In the genomic region with DNA sequence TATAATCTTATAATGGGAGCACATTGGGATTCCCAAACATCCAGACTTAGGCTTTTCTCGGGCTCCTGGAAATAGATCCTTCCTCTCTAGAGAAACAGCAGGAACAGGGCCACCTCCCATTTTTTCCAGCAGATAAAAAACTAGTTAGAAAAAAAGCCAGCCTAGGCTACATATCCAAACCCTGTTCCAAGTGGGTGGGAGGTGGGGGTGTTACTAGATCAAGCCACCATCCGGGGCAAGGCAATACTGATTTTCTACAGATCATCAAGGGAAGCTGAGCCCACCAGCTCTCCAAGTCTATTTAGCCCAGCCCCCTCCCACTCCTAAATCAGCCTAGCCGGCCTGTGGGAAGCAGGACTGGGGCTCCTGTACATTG, we compare ENCODE assay signal across 8 mouse cellular contexts. TPM values are rescaled to one million over a fixed set of nuclear protein-coding genes. Genes with fewer than 3 reads are reported as not detected.
DNase-seq lines count a peak whose midpoint lies in the region; ATAC-seq and TF ChIP-seq lines count a peak whose summit lies in the region.

No protein-coding gene starts in this region.

- 40% methylated on average over 3 of the region's 3 CpGs for WGBS in heart, embryonic 13.5 days
- WGBS in limb, embryonic 14.5 days, result 33% methylated on average over 3 of the region's 3 CpGs
- 10% methylated on average over 3 of the region's 3 CpGs for WGBS in small intestine, adult 2 months

- H3K4me2 ChIP-seq in heart, embryonic 13.5 days, result peak overlapping the region; percentile 99
- peak overlapping the region; percentile 91 for H3K4me2 ChIP-seq in limb, embryonic 14.5 days (replicated peaks; ENCODE audit: low read depth, low read length, severe bottlenecking)

- H3K4me1 ChIP-seq in megakaryocyte, embryonic 14.5 days, result peaks cover 73% of the 10 kb centered on the region
- peaks cover 43% of the 10 kb centered on the region for H3K4me1 ChIP-seq in heart, embryonic 13.5 days
- H3K4me1 ChIP-seq in limb, embryonic 14.5 days (ENCODE audit: control insufficient read depth, insufficient read depth, low read length), result peaks cover 19% of the 10 kb centered on the region
- peaks cover 20% of the 10 kb centered on the region for H3K4me1 ChIP-seq in small intestine, adult 2 months (ENCODE audit: control insufficient read depth, insufficient read depth, insufficient read length, low read length)

- peaks cover 66% of the 10 kb centered on the region for H3K36me3 ChIP-seq in megakaryocyte, embryonic 14.5 days (replicated peaks; ENCODE audit: low read length)
- H3K36me3 ChIP-seq in heart, embryonic 13.5 days, result peaks cover 58% of the 10 kb centered on the region
- H3K36me3 ChIP-seq in limb, embryonic 14.5 days (ENCODE audit: control insufficient read depth, insufficient read depth, low read length), result peaks cover 44% of the 10 kb centered on the region
- peaks cover 23% of the 10 kb centered on the region for H3K36me3 ChIP-seq in small intestine, adult 2 months (ENCODE audit: control insufficient read depth, insufficient read depth, low read length)

- H3K4me3 ChIP-seq in megakaryocyte, embryonic 14.5 days (replicated peaks), result peak overlapping the region; percentile 93
- H3K4me3 ChIP-seq in heart, embryonic 13.5 days, result peak overlapping the region; percentile 76
- H3K4me3 ChIP-seq in limb, embryonic 14.5 days (replicated peaks; ENCODE audit: low read length), result peak overlapping the region; percentile 60
- H3K4me3 ChIP-seq in small intestine, adult 2 months (ENCODE audit: low read depth, low read length), result peak overlapping the region; percentile 81

- TF ChIP-seq POLR2A in limb, embryonic 14.5 days (IDR thresholded peaks at IDR 0.05; ENCODE audit: borderline replicate concordance, extremely low read depth, insufficient read depth, insufficient read length), result no peak
- no peak for TF ChIP-seq POLR2A in small intestine, adult 2 months (IDR thresholded peaks at IDR 0.05; ENCODE audit: low read depth, low read length)

- peak overlapping the region; percentile 94 for H3K9ac ChIP-seq in heart, embryonic 13.5 days
- H3K9ac ChIP-seq in limb, embryonic 14.5 days (ENCODE audit: low read depth, low read length, severe bottlenecking), result peak overlapping the region; percentile 52

- no peaks in the 10 kb centered on the region for H3K27me3 ChIP-seq in megakaryocyte, embryonic 14.5 days (replicated peaks)
- H3K27me3 ChIP-seq in heart, embryonic 13.5 days (replicated peaks), result no peaks in the 10 kb centered on the region
- H3K27me3 ChIP-seq in limb, embryonic 14.5 days (ENCODE audit: control insufficient read depth, insufficient read depth, low read length), result no peaks in the 10 kb centered on the region
- H3K27me3 ChIP-seq in small intestine, adult 2 months (ENCODE audit: control insufficient read depth, insufficient read depth, low read length), result no peaks in the 10 kb centered on the region

- no peak for DNase-seq in limb, embryonic 14.5 days (ENCODE audit: low spot score)
- DNase-seq in adrenal gland, adult 8-10 months, result no peak
- no peak for DNase-seq in thymus, adult 18-20 months
- no peak for DNase-seq in adrenal gland, postnatal 10 days

- no peak for TF ChIP-seq CTCF in small intestine, adult 2 months (IDR thresholded peaks at IDR 0.05; ENCODE audit: extremely low read depth, insufficient read length, insufficient replicate concordance, low read depth, low read length)

- no peaks in the 10 kb centered on the region for H3K9me3 ChIP-seq in megakaryocyte, embryonic 14.5 days
- H3K9me3 ChIP-seq in heart, embryonic 13.5 days, result no peaks in the 10 kb centered on the region
- no peaks in the 10 kb centered on the region for H3K9me3 ChIP-seq in limb, embryonic 14.5 days (ENCODE audit: control insufficient read depth, low read length)

- H3K27ac ChIP-seq in heart, embryonic 13.5 days (replicated peaks), result peak overlapping the region; percentile 88
- peak overlapping the region; percentile 63 for H3K27ac ChIP-seq in limb, embryonic 14.5 days (replicated peaks; ENCODE audit: low read depth, low read length)
- H3K27ac ChIP-seq in small intestine, adult 2 months (ENCODE audit: insufficient read depth, low read depth, low read length), result peak overlapping the region; percentile 92

- no peak for ATAC-seq in megakaryocyte, adult 5-6 weeks (ENCODE audit: poor library complexity, severe bottlenecking)
- no peak for ATAC-seq in heart, embryonic 13.5 days (ENCODE audit: extremely low read depth, insufficient number of reproducible peaks, low FRiP score, low TSS enrichment)
- no peak for ATAC-seq in limb, embryonic 14.5 days (ENCODE audit: low FRiP score, low read depth)

RNA-seq across cellular contexts. Expression of a gene that starts 2.0 kb away (rescaled TPM):
- 54.4 and 70.1 TPM in 2 replicates for polyA plus RNA-seq in megakaryocyte, embryonic 14.5 days (2012; ENCODE audit: insufficient read depth, low replicate concordance)
- total RNA-seq in megakaryocyte, adult 5-6 weeks (2015), result 8.8 and 14.0 TPM in 2 replicates
- 9.4 and 10.1 TPM in 2 replicates for total RNA-seq in megakaryocyte, adult 5-6 weeks (2017)
- 9.6 and 11.1 TPM in 2 replicates for polyA plus RNA-seq in heart, embryonic 13.5 days (2015; fragmentation: Nextera tagmentation; extraction: Ambion mirVana)
- polyA plus RNA-seq in limb, embryonic 14.5 days (2012; rRNA removed), result 35.9 and 48.9 TPM in 2 replicates
- 19.2 and 22.1 TPM in 2 replicates for polyA plus RNA-seq in limb, embryonic 14.5 days (2014; fragmentation: Nextera tagmentation; extraction: Ambion mirVana)
- 22.9 and 44.0 TPM in 2 replicates for polyA plus RNA-seq in small intestine, adult 2 months (2012; rRNA removed)
- total RNA-seq in adrenal gland, adult 8-10 months (2022), result 10 to 100 TPM; 17.0 to 27.1 (median 20.9) TPM
- 10 to 100 TPM; 22.2 to 27.2 TPM for total RNA-seq in adrenal gland, postnatal 10 days (2021)

RNA-seq across cellular contexts. Expression of a gene that starts 28.2 kb away (rescaled TPM):
- 14.8 and 21.1 TPM in 2 replicates for polyA plus RNA-seq in megakaryocyte, embryonic 14.5 days (2012; ENCODE audit: insufficient read depth, low replicate concordance)
- total RNA-seq in megakaryocyte, adult 5-6 weeks (2015), result 8.1 and 12.4 TPM in 2 replicates
- total RNA-seq in megakaryocyte, adult 5-6 weeks (2017), result 8.1 and 10.6 TPM in 2 replicates
- 31.9 and 33.3 TPM in 2 replicates for polyA plus RNA-seq in heart, embryonic 13.5 days (2015; fragmentation: Nextera tagmentation; extraction: Ambion mirVana)
- 29.9 and 37.6 TPM in 2 replicates for polyA plus RNA-seq in limb, embryonic 14.5 days (2012; rRNA removed)
- 26.9 and 32.6 TPM in 2 replicates for polyA plus RNA-seq in limb, embryonic 14.5 days (2014; fragmentation: Nextera tagmentation; extraction: Ambion mirVana)
- polyA plus RNA-seq in small intestine, adult 2 months (2012; rRNA removed), result 14.6 and 24.5 TPM in 2 replicates
- total RNA-seq in adrenal gland, adult 8-10 months (2022), result 10 to 100 TPM; 22.0 to 26.2 (median 24.9) TPM
- total RNA-seq in adrenal gland, postnatal 10 days (2021), result 10 to 100 TPM; 22.4 to 22.6 TPM

RNA-seq across cellular contexts. Expression of a gene that starts 29.0 kb away (rescaled TPM):
- polyA plus RNA-seq in megakaryocyte, embryonic 14.5 days (2012; ENCODE audit: insufficient read depth, low replicate concordance), result 83.0 and 118 TPM in 2 replicates
- 25.7 and 27.6 TPM in 2 replicates for total RNA-seq in megakaryocyte, adult 5-6 weeks (2015)
- total RNA-seq in megakaryocyte, adult 5-6 weeks (2017), result 45.9 and 50.0 TPM in 2 replicates
- polyA plus RNA-seq in heart, embryonic 13.5 days (2015; fragmentation: Nextera tagmentation; extraction: Ambion mirVana), result 81.1 and 82.5 TPM in 2 replicates
- 197 and 280 TPM in 2 replicates for polyA plus RNA-seq in limb, embryonic 14.5 days (2012; rRNA removed)
- 109 and 137 TPM in 2 replicates for polyA plus RNA-seq in limb, embryonic 14.5 days (2014; fragmentation: Nextera tagmentation; extraction: Ambion mirVana)
- 58.9 and 119 TPM in 2 replicates for polyA plus RNA-seq in small intestine, adult 2 months (2012; rRNA removed)
- 100 to 1,000 TPM in 1 of 4 experiments, 10 to 100 TPM in 3; 62.2 to 100 (median 74.6) TPM for total RNA-seq in adrenal gland, adult 8-10 months (2022)
- total RNA-seq in adrenal gland, postnatal 10 days (2021), result 10 to 100 TPM; 63.8 to 72.8 TPM

RNA-seq across cellular contexts. Expression of a gene that starts 30.4 kb away (rescaled TPM):
- polyA plus RNA-seq in megakaryocyte, embryonic 14.5 days (2012; ENCODE audit: insufficient read depth, low replicate concordance), result 3.3 and 10.9 TPM in 2 replicates
- total RNA-seq in megakaryocyte, adult 5-6 weeks (2015), result 0.09 and 0.23 TPM in 2 replicates
- total RNA-seq in megakaryocyte, adult 5-6 weeks (2017), result 0.15 and 0.16 TPM in 2 replicates
- polyA plus RNA-seq in heart, embryonic 13.5 days (2015; fragmentation: Nextera tagmentation; extraction: Ambion mirVana), result 4.6 and 4.7 TPM in 2 replicates
- 64.3 and 89.3 TPM in 2 replicates for polyA plus RNA-seq in limb, embryonic 14.5 days (2012; rRNA removed)
- polyA plus RNA-seq in limb, embryonic 14.5 days (2014; fragmentation: Nextera tagmentation; extraction: Ambion mirVana), result 11.5 and 13.7 TPM in 2 replicates
- 21.6 and 24.2 TPM in 2 replicates for polyA plus RNA-seq in small intestine, adult 2 months (2012; rRNA removed)
- total RNA-seq in adrenal gland, adult 8-10 months (2022), result 1 to 10 TPM; 4.2 to 5.9 (median 4.6) TPM
- total RNA-seq in adrenal gland, postnatal 10 days (2021), result 1 to 10 TPM; 5.7 to 7.0 TPM

RNA-seq across cellular contexts. Expression of a gene that starts 46.9 kb away (rescaled TPM):
- not detected in 2 replicates for polyA plus RNA-seq in megakaryocyte, embryonic 14.5 days (2012; ENCODE audit: insufficient read depth, low replicate concordance)
- not detected in 2 replicates for total RNA-seq in megakaryocyte, adult 5-6 weeks (2015)
- total RNA-seq in megakaryocyte, adult 5-6 weeks (2017), result 0.48 TPM in 1 of 2 replicates, not detected in the other
- 4.5 and 4.9 TPM in 2 replicates for polyA plus RNA-seq in heart, embryonic 13.5 days (2015; fragmentation: Nextera tagmentation; extraction: Ambion mirVana)
- polyA plus RNA-seq in limb, embryonic 14.5 days (2012; rRNA removed), result 63.3 and 92.7 TPM in 2 replicates
- 17.8 and 21.1 TPM in 2 replicates for polyA plus RNA-seq in limb, embryonic 14.5 days (2014; fragmentation: Nextera tagmentation; extraction: Ambion mirVana)
- 2.1 and 2.2 TPM in 2 replicates for polyA plus RNA-seq in small intestine, adult 2 months (2012; rRNA removed)
- total RNA-seq in adrenal gland, adult 8-10 months (2022), result 1 to 10 TPM in 1 of 4 experiments, under 1 TPM in 1, not detected in 2; 1.00 to 1.0 TPM
- total RNA-seq in adrenal gland, postnatal 10 days (2021), result 1 to 10 TPM in 1 of 2 experiments, under 1 TPM in 1; 0.84 to 2.0 TPM
